Mouse (Mus musculus): ENCODE measurements around the gene Alk.

DNA sequence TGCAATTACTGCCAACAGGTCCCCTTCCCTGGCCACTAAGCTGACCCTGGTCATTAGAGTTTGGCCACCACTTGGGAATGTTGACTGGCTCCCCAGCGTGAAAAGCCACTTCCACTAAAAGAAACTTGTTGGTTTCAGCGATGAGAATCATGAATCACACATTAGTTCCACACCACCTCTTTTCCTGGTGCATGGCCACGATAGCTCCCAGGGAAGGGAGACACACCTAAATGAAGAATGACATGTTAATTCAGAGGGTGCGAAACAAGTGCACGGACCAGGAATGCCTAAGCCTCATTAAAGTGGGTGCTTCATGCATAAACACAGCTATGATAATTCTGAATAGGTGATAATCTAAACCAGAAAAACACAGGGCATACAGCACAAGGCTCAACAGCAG is 660.4 kb downstream of the Alk start:
- TF ChIP-seq CTCF (IDR thresholded peaks at IDR 0.05; ENCODE audit: extremely low read depth, insufficient read depth, insufficient read length, insufficient replicate concordance), result no peak
- no peak for TF ChIP-seq POLR2A (IDR thresholded peaks at IDR 0.05; ENCODE audit: low read depth, low read length)
